Mouse (Mus musculus) neural tube, embryonic 10.5 days (tissue): ENCODE data around the gene Gfral.

Experiments
- DNase-seq: peaks from one replicate; pipeline ENCODE4 v3.0.0-alpha.2; 2017; ENCODE audit warnings: low spot score; ENCODE audit errors: extremely low spot score

Gfral gene

DNA sequence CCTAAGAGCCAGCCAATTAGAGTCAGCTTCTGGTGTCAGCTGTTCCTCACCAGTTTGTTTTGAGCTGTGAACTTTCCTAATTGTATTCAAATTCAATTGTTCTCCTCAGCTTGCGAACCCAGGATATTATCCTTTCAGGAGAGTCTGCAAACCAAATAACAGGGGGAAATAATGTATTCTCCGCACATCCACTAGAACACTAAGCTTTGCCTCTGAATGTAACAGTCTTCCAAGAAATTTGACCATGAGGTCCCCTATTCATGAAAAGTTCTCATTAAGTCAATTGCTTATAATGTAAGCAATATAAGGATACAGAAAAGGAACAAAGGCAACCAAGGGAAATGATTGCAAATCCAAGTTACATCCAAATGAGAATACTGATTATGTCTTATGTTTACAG lies at the start of gene Gfral:
Gene Gfral (minus strand): TSS at position 101 of the 400 bp plus-strand sequence.
- no peak for DNase-seq

DNA sequence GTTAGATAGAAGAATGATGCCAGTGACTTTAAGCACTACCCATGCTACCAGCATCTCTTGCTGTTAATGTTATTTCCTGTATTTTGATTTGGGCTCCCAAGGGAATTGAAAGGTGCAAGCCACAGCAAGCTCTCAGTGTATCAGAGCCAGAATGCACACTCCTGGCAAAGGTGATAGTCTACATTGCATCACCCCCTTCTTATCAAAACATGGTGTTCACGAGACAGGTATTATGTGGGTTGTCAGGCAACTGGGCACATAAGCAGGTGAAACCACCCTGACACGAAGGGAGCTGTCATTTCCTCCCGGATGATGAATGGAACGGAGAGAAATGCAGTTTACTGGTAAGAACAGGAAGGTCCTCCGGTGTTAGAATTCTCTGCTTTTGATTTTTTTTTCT lies 44.3 kb upstream of the Gfral start:
- no peak for DNase-seq

DNA sequence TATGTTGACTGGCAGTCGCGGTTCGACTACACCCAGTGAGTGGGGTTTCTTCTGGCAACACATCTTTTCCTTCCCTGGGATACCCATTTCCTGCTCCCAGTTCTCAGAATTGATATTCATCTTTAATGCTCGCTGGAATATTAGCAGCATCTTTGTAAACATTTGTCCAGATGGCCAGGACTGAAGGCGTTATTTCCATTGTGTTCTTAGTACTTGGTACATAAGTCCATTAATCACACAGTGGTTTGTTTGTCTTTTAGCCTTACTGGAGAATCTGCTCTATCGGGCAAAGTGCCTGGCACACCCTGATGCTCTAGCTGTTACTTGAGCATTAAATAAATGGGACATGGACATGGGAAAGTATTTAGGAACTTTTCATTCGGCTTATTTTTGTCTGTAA lies 39.1 kb upstream of the Gfral start:
- no peak for DNase-seq

DNA sequence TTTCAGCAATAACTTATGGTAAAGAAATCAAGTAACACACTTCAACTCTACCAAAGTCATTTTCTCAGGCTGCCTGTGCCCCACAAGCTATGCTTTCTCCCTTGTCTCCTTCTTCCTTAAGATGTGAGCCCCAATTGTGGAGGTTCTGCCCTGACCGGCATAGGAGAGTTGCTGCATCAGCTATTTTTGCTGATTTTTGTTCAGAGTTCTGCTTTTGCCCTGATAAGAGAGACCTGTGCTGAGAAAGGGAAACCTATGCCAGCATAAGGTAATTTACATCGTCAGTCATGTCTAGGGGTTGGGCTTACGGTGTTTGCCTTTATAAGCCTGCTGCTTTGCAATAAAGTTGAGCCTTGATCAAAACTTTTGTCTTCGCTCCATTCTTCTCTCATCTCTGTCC lies 38.7 kb upstream of the Gfral start:
- no peak for DNase-seq

DNA sequence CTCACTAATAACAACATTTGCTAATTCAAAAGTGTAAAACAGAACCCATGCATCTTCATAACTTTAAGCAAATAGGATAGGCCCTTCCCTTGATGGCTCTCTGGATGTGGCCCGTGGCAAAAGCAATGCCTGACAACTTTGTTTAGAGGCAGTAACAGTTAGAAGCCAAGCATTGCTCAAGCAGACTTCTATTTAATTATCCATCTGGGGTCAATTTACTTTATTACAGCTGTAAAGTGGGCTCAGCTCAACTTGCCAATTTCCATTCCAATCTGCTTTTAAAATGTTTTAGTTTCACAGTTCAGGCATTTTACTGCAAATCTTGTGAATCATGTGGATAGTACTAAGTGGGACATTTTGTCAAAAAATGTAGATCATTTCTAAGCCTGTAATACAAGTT lies 28.9 kb upstream of the Gfral start:
- no peak for DNase-seq

DNA sequence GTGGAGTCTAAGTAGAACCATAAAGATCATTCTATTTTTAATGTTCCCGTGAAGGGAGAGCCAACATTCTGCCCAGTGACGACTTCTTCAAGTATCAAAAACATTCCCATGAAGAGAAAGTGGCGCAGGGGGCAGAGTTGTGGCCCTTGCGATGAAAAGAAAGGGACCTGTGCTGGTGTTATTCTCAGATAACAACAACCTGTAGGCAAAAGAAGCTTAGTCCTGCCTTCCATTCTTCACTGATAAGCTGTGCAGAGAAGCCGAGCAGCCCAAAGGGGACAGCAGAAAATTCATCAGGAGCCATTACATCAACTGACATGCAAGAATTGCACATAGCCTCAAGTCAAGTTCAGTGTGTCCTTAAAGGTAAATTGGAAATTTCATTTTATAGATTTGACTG lies 24.5 kb upstream of the Gfral start:
- no peak for DNase-seq

DNA sequence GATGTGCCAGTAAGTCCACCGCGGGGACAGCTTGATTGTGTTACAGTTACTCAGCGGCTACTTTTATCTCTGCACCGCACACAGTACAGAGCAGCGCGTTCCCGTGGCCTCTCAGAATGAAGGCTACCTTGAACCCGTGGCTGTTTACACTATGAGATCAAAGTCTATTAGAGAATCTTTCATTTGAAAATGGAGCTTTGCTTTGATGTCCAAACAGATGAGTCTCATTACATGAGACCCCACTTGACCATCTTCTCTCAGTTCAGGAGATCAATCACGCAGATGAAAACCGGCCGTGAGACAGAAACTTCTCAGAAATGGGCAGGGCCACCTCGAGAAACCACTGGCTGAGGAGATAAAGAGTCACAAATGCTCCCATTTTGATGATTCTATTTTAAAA lies 23.8 kb upstream of the Gfral start:
- DNase-seq, result no peak

DNA sequence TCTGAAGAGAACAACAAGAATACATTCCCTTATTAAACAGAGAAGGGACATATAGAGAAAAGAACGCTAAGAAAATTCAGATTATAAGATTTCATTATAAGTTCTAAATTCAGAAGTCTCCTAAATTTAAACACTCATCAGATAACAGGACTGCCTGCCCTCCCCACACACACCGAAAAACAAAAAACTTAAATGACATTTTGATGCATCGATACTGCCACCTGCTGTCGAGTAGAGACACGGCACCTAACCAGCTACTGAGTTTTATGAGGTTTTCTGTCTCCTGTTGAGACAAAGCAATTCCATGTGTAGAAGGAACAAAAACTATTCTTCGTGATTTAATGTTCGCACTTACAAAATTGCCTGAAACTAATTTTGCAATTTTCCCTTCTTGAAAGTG lies 23.2 kb upstream of the Gfral start:
- peak; percentile 66 for DNase-seq

DNA sequence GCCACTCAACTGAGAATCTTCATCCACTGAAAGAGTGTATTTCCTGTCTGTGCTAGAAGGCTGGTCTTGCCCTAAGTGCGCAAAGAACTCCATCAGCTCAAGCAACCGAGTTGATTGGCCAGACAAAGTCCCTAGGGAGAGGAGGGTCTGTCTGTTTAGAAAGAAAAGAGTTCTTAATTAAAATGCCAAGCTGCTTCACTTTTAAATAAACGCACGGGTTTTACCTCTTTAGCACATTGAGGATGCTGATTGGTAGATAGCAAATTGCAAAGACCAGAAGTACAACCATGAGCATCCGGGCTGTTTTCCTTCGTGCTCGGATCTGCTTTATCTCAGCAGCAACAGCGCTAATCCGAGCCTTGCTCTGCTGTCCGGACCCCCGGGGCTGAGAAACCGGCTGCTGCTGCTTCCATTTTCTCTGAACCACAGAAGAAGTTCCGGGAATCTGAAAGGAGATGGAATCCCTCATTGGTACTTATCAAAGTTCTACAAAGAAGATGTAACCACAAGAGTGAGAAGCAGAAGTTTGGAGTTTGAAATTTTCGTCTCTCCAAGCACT lies 22.6 kb upstream of the Gfral start:
- peak; percentile 56 for DNase-seq

DNA sequence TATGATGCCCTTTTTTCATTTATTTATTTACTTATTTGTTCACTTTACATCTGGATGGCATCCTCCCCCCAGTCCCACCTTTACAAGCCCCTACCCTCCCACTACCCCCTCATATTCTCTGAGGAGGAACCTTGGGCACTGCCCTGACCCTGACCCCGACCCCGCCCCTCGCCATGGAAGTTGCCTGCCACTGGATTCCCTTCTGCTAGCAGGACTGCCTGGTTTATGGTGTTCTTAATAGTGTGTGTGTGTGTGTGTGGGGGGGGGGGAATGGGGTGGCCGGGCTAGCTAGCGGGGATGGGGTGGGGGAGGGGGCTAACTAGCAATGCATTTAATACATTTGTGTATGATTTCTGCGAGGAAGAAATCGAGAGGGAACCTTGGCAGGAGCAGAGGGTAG lies 21.4 kb upstream of the Gfral start:
- DNase-seq, result peak; percentile 15

DNA sequence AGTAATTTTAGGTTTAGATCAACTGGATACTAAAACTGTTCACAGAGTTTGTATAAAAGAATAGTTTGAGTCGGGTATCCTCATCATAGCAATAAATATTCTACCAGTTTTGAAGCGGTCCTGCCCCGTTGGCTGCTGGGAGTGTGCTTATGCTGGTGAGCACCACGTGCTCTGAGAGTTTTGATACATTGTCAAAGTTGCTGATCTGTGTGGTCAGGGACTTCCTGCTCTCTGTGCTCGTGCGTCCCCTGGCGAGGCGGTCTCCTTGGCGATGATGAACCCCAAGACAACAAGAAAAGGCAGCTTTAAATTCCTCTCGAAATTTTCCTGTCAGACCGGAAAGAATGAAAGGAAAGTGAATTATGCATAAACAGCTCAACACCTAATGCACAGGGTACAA lies 16.9 kb upstream of the Gfral start:
- no peak for DNase-seq

DNA sequence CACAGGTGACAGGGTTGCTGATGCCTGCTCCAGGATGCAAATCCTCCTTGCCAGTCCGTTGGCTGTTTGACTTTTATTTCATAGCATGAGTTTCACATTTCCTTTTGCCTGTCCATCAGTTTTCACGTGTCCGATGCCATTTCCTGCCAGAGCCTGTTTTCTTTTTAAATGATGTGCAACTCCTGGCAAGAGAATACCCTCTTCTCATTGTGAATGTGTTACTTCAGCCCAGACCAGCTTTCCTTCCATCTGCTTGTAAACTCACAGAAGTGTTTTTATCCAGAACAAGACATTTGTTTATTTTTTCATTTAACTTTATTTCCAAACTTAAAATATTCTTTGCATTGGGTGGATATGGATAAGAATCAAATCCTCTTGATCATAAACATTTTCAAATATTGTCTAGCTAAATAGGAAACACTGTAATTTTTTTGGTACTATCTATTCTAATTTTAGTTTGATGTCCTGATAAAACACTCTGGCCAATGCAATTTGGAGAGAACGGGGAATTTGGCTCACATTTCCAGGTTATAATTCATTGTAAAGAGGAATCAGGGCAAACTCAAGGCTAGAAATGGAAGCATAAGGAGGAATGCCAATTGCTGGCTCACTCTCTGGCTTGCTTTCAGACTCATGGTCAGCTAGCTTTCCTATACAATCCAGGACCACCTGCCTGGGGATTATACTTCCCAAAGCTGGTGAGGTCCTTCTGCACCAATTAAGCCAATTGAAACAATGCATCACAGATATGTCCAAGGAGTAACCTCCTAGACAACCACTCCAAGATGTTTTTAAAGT lies 3.9 kb upstream of the Gfral start:
- no peak for DNase-seq

DNA sequence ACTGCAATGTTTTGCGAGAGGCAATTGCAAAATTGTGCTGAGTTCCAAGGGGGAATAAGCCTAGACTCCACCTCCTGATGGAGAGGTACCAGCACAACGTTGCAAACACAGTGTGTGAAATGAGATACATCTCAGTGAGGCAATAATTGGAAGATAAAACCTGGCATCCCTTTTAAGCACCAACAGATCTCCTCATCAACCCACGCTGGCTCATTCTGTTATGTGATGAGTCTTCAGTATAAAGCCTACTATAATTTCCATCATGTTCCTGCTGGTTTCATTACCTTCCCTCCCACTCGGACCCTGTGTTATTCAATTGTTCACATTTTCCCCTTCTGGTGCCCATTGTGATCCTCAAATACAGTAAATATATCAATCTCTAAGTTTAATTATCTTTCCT lies 1.2 kb upstream of the Gfral start:
- no peak for DNase-seq

DNA sequence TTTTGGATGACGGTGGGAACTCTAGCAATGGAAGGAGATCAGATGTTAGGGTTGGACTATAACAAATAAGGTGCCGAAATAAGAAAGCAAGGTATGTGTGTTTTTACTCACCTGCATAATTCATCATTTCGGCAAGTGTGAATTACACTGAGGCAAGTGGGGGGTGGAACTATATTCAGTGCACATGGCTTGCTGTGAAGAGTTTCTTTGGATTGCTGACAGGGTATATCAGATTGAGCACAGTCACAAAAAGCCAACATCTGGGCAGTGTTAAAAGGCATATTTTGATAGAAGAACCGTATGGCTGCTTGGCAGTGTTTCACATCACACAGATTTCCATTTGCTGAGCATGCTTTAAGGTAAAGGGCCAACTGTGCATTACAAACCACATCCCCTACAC lies 16.5 kb downstream of the Gfral start:
- DNase-seq, result no peak

DNA sequence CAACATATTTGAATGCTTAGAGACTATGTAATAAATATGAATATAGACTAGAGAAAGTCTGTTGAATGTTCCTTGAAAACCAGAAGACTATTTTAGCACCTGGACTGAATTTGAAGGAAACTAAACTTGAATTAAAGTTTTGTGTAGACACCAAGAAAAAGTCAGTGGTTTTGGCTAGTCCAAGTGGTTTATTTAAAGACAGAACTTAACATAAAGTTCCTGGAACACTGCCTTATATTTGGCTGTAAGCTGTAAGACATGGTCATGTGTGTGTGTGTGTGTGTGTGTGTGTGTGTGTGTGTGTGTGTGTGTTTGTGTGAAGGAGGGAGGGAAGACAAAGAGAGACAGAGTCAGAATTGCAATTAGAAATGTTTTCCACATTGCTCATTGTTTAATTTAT lies 34.2 kb downstream of the Gfral start:
- no peak for DNase-seq

DNA sequence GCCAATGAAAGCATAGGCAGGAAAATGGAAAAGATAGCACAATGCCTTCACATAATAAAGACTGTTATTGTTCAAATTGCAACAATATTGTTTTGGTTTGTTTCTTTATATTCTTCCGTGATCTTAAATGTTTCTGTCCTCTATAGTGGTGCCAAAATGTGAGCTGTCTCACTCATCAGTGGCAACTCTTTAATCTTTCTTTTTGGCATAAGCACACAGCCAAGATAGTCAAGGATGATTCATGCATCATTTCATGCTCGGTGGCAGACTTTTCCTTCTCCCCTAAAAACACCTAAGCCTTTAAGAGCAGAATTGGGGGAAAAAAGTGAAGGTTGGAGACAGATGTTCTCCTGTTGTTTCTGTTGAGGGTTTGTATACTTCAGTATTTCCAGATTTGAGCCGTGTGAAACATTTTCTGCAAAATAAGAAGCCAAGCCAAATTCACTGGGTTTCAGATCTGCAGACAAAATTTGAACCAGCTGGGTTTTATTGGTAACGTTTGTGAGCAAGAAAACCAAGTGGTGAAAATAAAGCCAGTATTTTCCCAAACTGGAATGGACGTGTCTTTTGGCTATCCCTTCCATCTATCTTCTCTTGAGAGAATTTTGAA lies 40.7 kb downstream of the Gfral start:
- DNase-seq, result no peak

DNA sequence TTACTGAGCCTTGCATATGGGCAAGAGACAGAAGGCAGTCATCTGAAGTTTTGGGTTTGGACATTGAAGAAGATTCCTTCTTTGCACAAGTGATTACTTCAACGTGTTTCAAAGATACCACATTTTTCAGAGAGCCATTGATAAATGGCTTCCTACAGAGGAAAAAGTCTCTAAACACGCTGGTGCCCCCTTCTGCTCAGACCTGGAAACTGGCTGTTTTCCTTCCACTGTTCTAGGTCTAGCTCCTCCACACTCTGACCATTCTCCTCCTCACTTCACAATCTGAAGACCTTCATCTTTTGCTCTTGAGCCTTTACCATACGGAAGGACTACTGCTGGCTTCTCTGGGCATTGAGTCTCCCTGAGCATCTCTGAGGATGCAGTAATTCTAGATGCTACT lies 45.1 kb downstream of the Gfral start:
- no peak for DNase-seq

DNA sequence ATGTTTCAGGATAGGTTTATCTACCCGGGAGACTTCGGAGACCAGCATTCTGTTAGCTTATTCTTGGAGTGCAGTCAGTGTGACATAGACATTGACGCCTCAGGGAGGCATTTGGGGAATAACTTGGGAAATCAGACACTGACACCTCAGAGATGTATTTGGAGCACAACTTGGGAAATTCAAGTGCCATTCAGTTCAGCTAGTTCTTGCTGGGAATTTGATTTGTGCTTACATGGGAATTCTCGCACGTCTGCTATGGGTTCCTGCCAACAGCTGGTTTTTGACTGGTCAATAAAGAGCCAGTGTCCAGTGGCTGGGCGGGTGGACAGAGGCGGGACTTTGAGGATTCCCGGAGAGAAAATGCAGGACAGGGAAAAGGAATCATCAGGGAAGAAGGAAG lies 51.0 kb downstream of the Gfral start:
- DNase-seq, result no peak

DNA sequence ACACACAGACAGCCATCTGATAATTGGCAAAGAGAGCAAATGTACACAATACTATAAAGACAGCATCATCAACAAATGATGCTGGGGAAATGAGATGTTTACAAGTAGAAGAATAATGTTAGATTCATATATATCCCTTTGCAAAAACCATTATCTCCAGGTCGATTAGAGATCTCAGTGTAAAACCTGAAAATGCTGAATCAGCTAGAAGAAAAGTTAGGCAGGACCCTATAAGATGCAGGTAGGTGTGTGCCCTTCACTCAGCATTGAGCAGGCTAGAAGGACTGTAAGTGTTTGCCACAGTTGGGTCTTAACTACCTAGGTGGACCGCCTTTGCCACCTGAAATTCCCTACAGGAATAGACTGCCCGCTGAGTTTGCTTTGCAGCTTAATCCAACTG lies 67.9 kb downstream of the Gfral start:
- DNase-seq, result no peak

DNA sequence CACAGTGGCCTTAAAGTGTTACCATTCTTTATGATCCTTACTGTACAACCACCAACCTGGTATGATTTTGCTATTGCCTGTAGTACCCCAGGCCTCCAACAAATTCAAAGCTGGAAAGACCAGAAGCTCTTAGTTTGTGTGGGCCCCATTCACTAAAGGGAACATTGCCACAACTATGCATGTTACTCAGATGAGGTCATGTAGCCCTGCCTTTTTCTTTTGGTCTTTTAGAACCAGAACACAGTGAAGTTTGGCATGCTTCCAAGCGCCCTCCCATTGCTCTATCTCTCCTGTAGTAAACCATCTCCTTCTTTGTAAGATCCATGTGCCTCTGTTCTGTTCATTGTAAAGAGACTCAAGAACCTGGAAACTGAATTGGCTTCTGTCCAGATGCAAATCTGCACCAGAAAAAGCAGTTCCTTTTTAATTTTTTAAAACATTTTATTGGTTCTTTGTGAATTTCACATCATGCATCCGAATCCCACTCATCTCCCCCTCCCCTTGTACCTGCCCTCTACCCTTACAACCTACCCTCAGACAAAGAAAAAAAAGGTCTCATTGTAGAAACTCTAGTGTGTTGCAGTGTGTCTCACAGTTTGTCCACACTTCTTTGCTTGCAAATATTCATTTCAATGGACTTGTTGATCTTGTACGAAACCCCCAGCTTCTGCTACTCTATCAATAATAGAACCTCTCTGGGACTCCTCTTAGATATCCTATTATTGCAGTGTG lies 74.9 kb downstream of the Gfral start:
- no peak for DNase-seq

DNA sequence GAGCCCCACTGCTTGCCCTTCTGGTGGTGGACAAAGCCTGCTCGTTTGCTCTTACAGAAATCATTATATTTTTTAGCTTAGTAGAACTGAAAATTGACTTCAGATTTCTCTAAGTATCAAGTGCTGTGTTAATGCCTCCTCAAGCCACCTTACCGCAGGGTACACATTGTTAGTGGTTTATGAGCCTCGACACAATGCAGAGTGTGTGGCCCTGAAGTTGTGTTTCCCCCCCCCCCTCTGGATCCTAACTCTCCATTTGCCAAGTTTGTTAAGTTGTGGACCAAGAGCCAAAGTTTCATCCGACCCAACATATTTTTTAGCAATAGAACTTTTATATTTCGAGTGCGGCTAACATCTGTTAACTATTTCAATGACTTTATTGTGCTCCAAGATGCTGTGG lies 79.4 kb downstream of the Gfral start:
- DNase-seq, result no peak

DNA sequence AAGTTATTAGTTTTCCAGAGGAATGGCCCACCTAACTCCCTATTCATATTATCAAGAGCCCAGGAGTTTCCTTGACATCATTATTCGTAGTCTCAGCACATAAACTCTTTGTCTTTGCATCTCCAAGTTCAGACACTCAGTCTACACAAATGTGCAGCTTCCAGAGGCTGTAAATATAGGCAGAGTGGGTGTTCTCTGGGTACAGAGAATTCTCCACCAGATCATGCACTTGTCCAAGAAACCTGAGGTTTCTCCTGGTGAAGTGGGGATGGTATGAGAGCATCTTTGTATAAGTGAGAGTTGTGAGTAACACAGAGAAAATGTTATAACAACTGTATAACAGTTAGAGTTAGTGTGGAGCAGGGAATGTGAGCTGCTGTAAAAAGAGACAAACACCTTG lies 84.1 kb downstream of the Gfral start:
- no peak for DNase-seq
